Mouse (Mus musculus): ENCODE data around the gene Pmfbp1.

DNA sequence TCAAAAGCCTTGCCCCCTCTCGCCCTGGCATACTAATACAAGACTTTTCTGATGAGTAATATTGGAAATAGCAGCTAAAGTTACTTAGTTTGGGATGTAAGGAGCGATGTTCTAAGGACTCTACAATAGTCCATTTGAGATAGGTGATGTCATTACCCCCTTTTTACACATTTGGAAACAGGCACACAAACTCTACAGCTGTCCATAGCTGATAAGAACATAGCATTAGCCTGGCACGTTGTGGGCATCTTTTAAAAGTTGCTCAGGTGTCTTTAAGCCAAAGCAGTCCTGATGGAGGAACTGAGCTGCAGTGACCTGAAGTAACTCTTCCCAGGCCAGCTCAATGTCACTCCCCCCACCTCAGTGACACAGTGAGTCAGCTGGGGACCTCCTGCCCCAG, 97.5 kb downstream of the Pmfbp1 start:
- TF ChIP-seq POLR2A (IDR thresholded peaks at IDR 0.05; ENCODE audit: extremely low read depth, insufficient read depth, low read length), result no peak
- no peak for TF ChIP-seq CTCF (IDR thresholded peaks at IDR 0.05; ENCODE audit: low read depth, low read length)

All from liver, adult 2 months (tissue).